Comparison of ENCODE assay signal across 8 mouse cellular contexts in the genomic region with DNA sequence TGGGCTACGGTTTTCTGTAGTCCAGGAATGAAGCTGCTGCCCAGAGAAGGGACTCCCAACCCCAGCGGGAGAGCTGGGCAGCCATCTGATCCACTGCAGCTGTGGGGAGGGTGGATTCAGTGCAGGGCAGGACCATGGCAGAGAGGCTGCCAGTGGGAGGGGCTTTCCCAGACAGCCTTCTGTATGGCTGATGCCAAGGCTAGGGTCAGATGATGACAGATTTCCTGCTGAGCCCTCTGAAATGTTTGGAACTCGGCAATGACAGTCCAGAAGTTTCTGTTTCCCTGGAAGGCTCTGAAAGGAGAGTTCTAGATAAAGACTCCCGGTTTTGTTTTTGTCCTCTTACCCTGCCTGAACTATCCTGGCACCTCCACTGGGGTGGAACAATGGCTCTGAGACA. TPM values are rescaled to one million over a fixed set of nuclear protein-coding genes. Genes with fewer than 3 reads are reported as not detected.
A peak's percentile ranks its signal among the peaks of the same experiment; 100 is the strongest.
DNase-seq lines count a peak whose midpoint lies in the region; ATAC-seq and TF ChIP-seq lines count a peak whose summit lies in the region.

No protein-coding gene starts in this region.

- peaks cover 37% of the 10 kb centered on the region for H3K36me3 ChIP-seq in forebrain, embryonic 10.5 days (replicated peaks)
- peaks cover 38% of the 10 kb centered on the region for H3K36me3 ChIP-seq in forebrain, embryonic 13.5 days (ENCODE audit: poor library complexity, severe bottlenecking)
- H3K36me3 ChIP-seq in embryonic facial prominence, embryonic 10.5 days (replicated peaks): peaks cover 36% of the 10 kb centered on the region
- peaks cover 33% of the 10 kb centered on the region for H3K36me3 ChIP-seq in limb, embryonic 15.5 days
- H3K36me3 ChIP-seq in small intestine, adult 2 months (ENCODE audit: control insufficient read depth, insufficient read depth, low read length): peaks cover 5% of the 10 kb centered on the region

- WGBS in forebrain, embryonic 10.5 days: 65% methylated on average over 4 of the region's 4 CpGs
- 65% methylated on average over 4 of the region's 4 CpGs for whole genome bisulfite sequencing in forebrain, embryonic 13.5 days
- 64% methylated on average over 4 of the region's 4 CpGs for WGBS in embryonic facial prominence, embryonic 10.5 days
- 38% methylated on average over 4 of the region's 4 CpGs for WGBS in limb, embryonic 15.5 days
- WGBS in small intestine, adult 2 months: 44% methylated on average over 4 of the region's 4 CpGs

- H3K27me3 ChIP-seq in forebrain, embryonic 10.5 days (ENCODE audit: poor library complexity, severe bottlenecking): no peaks in the 10 kb centered on the region
- H3K27me3 ChIP-seq in forebrain, embryonic 13.5 days: no peaks in the 10 kb centered on the region
- no peaks in the 10 kb centered on the region for H3K27me3 ChIP-seq in embryonic facial prominence, embryonic 10.5 days (replicated peaks; ENCODE audit: low read depth, poor library complexity, severe bottlenecking)
- no peaks in the 10 kb centered on the region for H3K27me3 ChIP-seq in limb, embryonic 15.5 days
- no peaks in the 10 kb centered on the region for H3K27me3 ChIP-seq in small intestine, adult 2 months (ENCODE audit: control insufficient read depth, insufficient read depth, low read length)

- no peak for TF ChIP-seq CTCF in small intestine, adult 2 months (IDR thresholded peaks at IDR 0.05; ENCODE audit: extremely low read depth, insufficient read length, insufficient replicate concordance, low read depth, low read length)

- peaks cover 4% of the 10 kb centered on the region; the same call in 1 of the 2 replicates for H3K9me3 ChIP-seq in forebrain, embryonic 10.5 days
- H3K9me3 ChIP-seq in forebrain, embryonic 13.5 days (replicated peaks): no peaks in the 10 kb centered on the region; the same call in 1 of the 2 replicates
- H3K9me3 ChIP-seq in embryonic facial prominence, embryonic 10.5 days: peaks cover 10% of the 10 kb centered on the region; the same call in 1 of the 2 replicates
- no peaks in the 10 kb centered on the region for H3K9me3 ChIP-seq in limb, embryonic 15.5 days

- intact Hi-C loops in heart, postnatal 10 days (cut with DNase I): loop anchor here (1.0 kb wide), 1 partner anchor 41 kb away; no protein-coding TSS in a partner anchor

- no peak for DNase-seq in forebrain, embryonic 10.5 days (ENCODE audit: extremely low spot score, low spot score)
- DNase-seq in MEL-GATA-1-ER (ENCODE audit: extremely low read depth, low read depth): peak; percentile 49
- DNase-seq in embryonic facial prominence, embryonic 10.5 days (ENCODE audit: low spot score): no peak
- DNase-seq in heart, postnatal 10 days: peak; percentile 92 to 93
- DNase-seq in urinary bladder, adult 18-20 months (ENCODE audit: low spot score in 2 of 2): no peak

- TF ChIP-seq POLR2A in small intestine, adult 2 months (IDR thresholded peaks at IDR 0.05; ENCODE audit: low read depth, low read length): no peak

- no peak overlapping the region for H3K4me3 ChIP-seq in forebrain, embryonic 10.5 days
- H3K4me3 ChIP-seq in forebrain, embryonic 13.5 days: no peak overlapping the region
- no peak overlapping the region for H3K4me3 ChIP-seq in embryonic facial prominence, embryonic 10.5 days
- H3K4me3 ChIP-seq in limb, embryonic 15.5 days: no peak overlapping the region
- no peak overlapping the region for H3K4me3 ChIP-seq in small intestine, adult 2 months (ENCODE audit: low read depth, low read length)

- peak overlapping the region; percentile 45; the same call in 1 of the 2 replicates for H3K27ac ChIP-seq in forebrain, embryonic 10.5 days
- H3K27ac ChIP-seq in forebrain, embryonic 13.5 days: no peak overlapping the region
- H3K27ac ChIP-seq in embryonic facial prominence, embryonic 10.5 days (replicated peaks): peak overlapping the region; percentile 40; the same call in 1 of the 2 replicates
- H3K27ac ChIP-seq in limb, embryonic 15.5 days: peak overlapping the region; percentile 47
- peak overlapping the region; percentile 23 for H3K27ac ChIP-seq in small intestine, adult 2 months (ENCODE audit: insufficient read depth, low read depth, low read length)

- no peak for ATAC-seq in forebrain, embryonic 13.5 days
- peak; percentile 64; the same call in 1 of the 2 replicates for ATAC-seq in limb, embryonic 15.5 days (ENCODE audit: insufficient number of reproducible peaks, low FRiP score, low TSS enrichment, low read depth)

- no peak overlapping the region for H3K9ac ChIP-seq in forebrain, embryonic 13.5 days
- no peak overlapping the region for H3K9ac ChIP-seq in limb, embryonic 15.5 days

- H3K4me1 ChIP-seq in forebrain, embryonic 10.5 days: peaks cover 14% of the 10 kb centered on the region
- no peaks in the 10 kb centered on the region for H3K4me1 ChIP-seq in forebrain, embryonic 13.5 days
- H3K4me1 ChIP-seq in embryonic facial prominence, embryonic 10.5 days: peaks cover 34% of the 10 kb centered on the region
- peaks cover 30% of the 10 kb centered on the region for H3K4me1 ChIP-seq in limb, embryonic 15.5 days
- H3K4me1 ChIP-seq in small intestine, adult 2 months (ENCODE audit: control insufficient read depth, insufficient read depth, insufficient read length, low read length): peaks cover 21% of the 10 kb centered on the region

- H3K4me2 ChIP-seq in forebrain, embryonic 13.5 days: no peak overlapping the region
- no peak overlapping the region for H3K4me2 ChIP-seq in limb, embryonic 15.5 days

RNA-seq across cellular contexts. Expression of gene Clic4, which starts 40.1 kb away (rescaled TPM):
- polyA plus RNA-seq in forebrain, embryonic 10.5 days (2016; fragmentation: Nextera tagmentation; extraction: Ambion mirVana): 210 and 227 TPM in 2 replicates
- 146 and 153 TPM in 2 replicates for polyA plus RNA-seq in forebrain, embryonic 13.5 days (2015; fragmentation: Nextera tagmentation; extraction: Ambion mirVana)
- polyA plus RNA-seq in embryonic facial prominence, embryonic 10.5 days (2016; fragmentation: Nextera tagmentation; extraction: Ambion mirVana): 207 and 211 TPM in 2 replicates
- 100 to 1,000 TPM; 309 to 310 TPM for total RNA-seq in heart, postnatal 10 days (2021)
- polyA plus RNA-seq in limb, embryonic 15.5 days (2015; fragmentation: Nextera tagmentation; extraction: Ambion mirVana): 117 and 133 TPM in 2 replicates
- 20.6 and 26.2 TPM in 2 replicates for polyA plus RNA-seq in small intestine, adult 2 months (2012; rRNA removed)

RNA-seq across cellular contexts. Expression of gene Srrm1, which starts 40.4 kb away (rescaled TPM):
- 235 and 240 TPM in 2 replicates for polyA plus RNA-seq in forebrain, embryonic 10.5 days (2016; fragmentation: Nextera tagmentation; extraction: Ambion mirVana)
- polyA plus RNA-seq in forebrain, embryonic 13.5 days (2015; fragmentation: Nextera tagmentation; extraction: Ambion mirVana): 250 and 261 TPM in 2 replicates
- polyA plus RNA-seq in embryonic facial prominence, embryonic 10.5 days (2016; fragmentation: Nextera tagmentation; extraction: Ambion mirVana): 240 and 247 TPM in 2 replicates
- 100 to 1,000 TPM in 1 of 2 experiments, 10 to 100 TPM in 1; 94.6 to 106 TPM for total RNA-seq in heart, postnatal 10 days (2021)
- polyA plus RNA-seq in limb, embryonic 15.5 days (2015; fragmentation: Nextera tagmentation; extraction: Ambion mirVana): 207 and 214 TPM in 2 replicates
- 7.4 and 12.2 TPM in 2 replicates for polyA plus RNA-seq in small intestine, adult 2 months (2012; rRNA removed)

Comparison
In these comparisons a context has a peak if more than half of its experiments do, and no peak if none do; other contexts are left out.
1. DNase-seq: peak in MEL-GATA-1-ER (single experiment) and heart, postnatal 10 days (2 of 2); none in forebrain, embryonic 10.5 days (single experiment), embryonic facial prominence, embryonic 10.5 days (single experiment) and urinary bladder, adult 18-20 months (0 of 2).
2. RNA of gene Srrm1, which starts 40.4 kb away (polyA plus RNA-seq): 250 to 261 TPM in forebrain, embryonic 13.5 days, 240 to 247 TPM in embryonic facial prominence, embryonic 10.5 days, 235 to 240 TPM in forebrain, embryonic 10.5 days and 207 to 214 TPM in limb, embryonic 15.5 days; 7.4 to 12.2 TPM in small intestine, adult 2 months; every median in the first group is over 10 times any median in the second.